Mouse (Mus musculus) layer of hippocampus, postnatal 14 days (tissue): ENCODE data around the gene Foxn2. TPM values are rescaled to one million over a fixed set of nuclear protein-coding genes. Genes with fewer than 3 reads are reported as not detected.
A peak's percentile ranks its signal among the peaks of the same experiment; 100 is the strongest.

ENCODE experiments used
- DNase-seq, 2 experiments: peaks; one replicate each; pipeline ENCODE4 v3.0.0; 2021 to 2022; ENCODE audit warnings: low spot score in 2 of 2, mixed read lengths in 1 of 2
- total RNA-seq, 2 experiments: library from RNA; stranded (reverse); gene quantifications; 2 replicates each; pipeline ENCODE4 v1.2.3; 2021

Foxn2 gene
- total RNA-seq, 2 experiments from 2014 or later = 19.0 to 19.6 TPM

GRCm38 (mm10) chr17:88491366-88492106 lies 51.0 kb downstream of the Foxn2 start:
- DNase-seq = no peak

GRCm38 (mm10) chr17:88492107-88492460 lies 51.6 kb downstream of the Foxn2 start:
- DNase-seq = no peak

GRCm38 (mm10) chr17:88493551-88493950 lies 53.0 kb downstream of the Foxn2 start:
- no peak for DNase-seq

- peak; percentile 56 to 79 for DNase-seq
Observed at GRCm38 (mm10) chr17:88494121-88494771, 53.7 kb downstream of the Foxn2 start.

GRCm38 (mm10) chr17:88494772-88495132 lies 54.2 kb downstream of the Foxn2 start:
- DNase-seq = no peak

GRCm38 (mm10) chr17:88498090-88498682 lies 57.7 kb downstream of the Foxn2 start:
- no peak for DNase-seq

GRCm38 (mm10) chr17:88504056-88504455 lies 63.5 kb downstream of the Foxn2 start:
- no peak for DNase-seq

GRCm38 (mm10) chr17:88505275-88505723 lies 64.8 kb downstream of the Foxn2 start:
- DNase-seq = peak; percentile 39 to 74

- no peak for DNase-seq
Observed at GRCm38 (mm10) chr17:88505941-88506340, 65.4 kb downstream of the Foxn2 start.

- peak in 1 of 2 experiments; percentile 37 for DNase-seq
Observed at GRCm38 (mm10) chr17:88507376-88507775, 66.9 kb downstream of the Foxn2 start.

- DNase-seq = peak in 1 of 2 experiments; percentile 46
Observed at GRCm38 (mm10) chr17:88508846-88509508, 68.5 kb downstream of the Foxn2 start.

- no peak for DNase-seq
Observed at GRCm38 (mm10) chr17:88509999-88510398, 69.5 kb downstream of the Foxn2 start.

- DNase-seq = peak; percentile 74 to 83
Observed at GRCm38 (mm10) chr17:88511095-88511551, 70.6 kb downstream of the Foxn2 start.

- DNase-seq = no peak
Observed at GRCm38 (mm10) chr17:88516477-88516876, 76.0 kb downstream of the Foxn2 start.

GRCm38 (mm10) chr17:88527781-88528180 lies 87.3 kb downstream of the Foxn2 start:
- DNase-seq = peak in 1 of 2 experiments; percentile 69

GRCm38 (mm10) chr17:88529519-88530235 lies 89.2 kb downstream of the Foxn2 start, which contains the start of gene Ppp1r21:
Ppp1r21 (plus strand) TSS chr17:88530118.
- peak; percentile 96 to 99 for DNase-seq

GRCm38 (mm10) chr17:88530236-88530619 lies 89.7 kb downstream of the Foxn2 start:
- no peak for DNase-seq

- DNase-seq = no peak
Observed at GRCm38 (mm10) chr17:88530667-88531066, 90.2 kb downstream of the Foxn2 start.

- DNase-seq = no peak
Observed at GRCm38 (mm10) chr17:88531176-88531575, 90.7 kb downstream of the Foxn2 start.

- DNase-seq = no peak
Observed at GRCm38 (mm10) chr17:88537842-88538430, 97.4 kb downstream of the Foxn2 start.
